Comparison of ENCODE assay signal across 11 mouse cellular contexts in genomic region chr2:124617440-124617839, GRCm38 (mm10).
A peak's percentile ranks its signal among the peaks of the same experiment; 100 is the strongest.
DNase-seq lines count a peak whose midpoint lies in the region; ATAC-seq lines count a peak whose summit lies in the region.
"Had no signal": no experiment of that assay in that cellular context is flagged by ENCODE, and none has a peak within 500 bp of the region (broad histone marks: within the 10 kb centered on the region; RNA-seq: fewer than 3 reads in every experiment).

No protein-coding gene starts in this region.

- peak; percentile 54 for DNase-seq in cerebellum, adult 9-10 months
- DNase-seq in cerebellum, adult 8-10 months = no peak
- DNase-seq in hindbrain, embryonic 10.5 days (ENCODE audit: low spot score) = no peak
- no peak for DNase-seq in neural tube, embryonic 10.5 days (ENCODE audit: extremely low spot score, low spot score)
- no peak for DNase-seq in urinary bladder, postnatal 25 days (ENCODE audit: low spot score)
- DNase-seq: lung, adult 2 months; spleen, adult 18-20 months had no signal

- no peak overlapping the region for H3K27ac ChIP-seq in hindbrain, embryonic 15.5 days (replicated peaks)
- H3K27ac ChIP-seq in hindbrain, embryonic 10.5 days = no peak overlapping the region
- 0 out of 2 replicates have a peak overlapping the region, but pooled peaks have one; percentile 38 for H3K27ac ChIP-seq in neural tube, embryonic 13.5 days (replicated peaks)

- H3K9ac ChIP-seq in hindbrain, embryonic 15.5 days = no peak overlapping the region
- no peak overlapping the region for H3K9ac ChIP-seq in neural tube, embryonic 13.5 days

- no peak overlapping the region for H3K4me3 ChIP-seq in hindbrain, embryonic 15.5 days
- H3K4me3 ChIP-seq in hindbrain, embryonic 10.5 days = no peak overlapping the region
- no peak overlapping the region for H3K4me3 ChIP-seq in neural tube, embryonic 13.5 days

- peak overlapping the region; percentile 18 for H3K4me2 ChIP-seq in hindbrain, embryonic 15.5 days
- H3K4me2 ChIP-seq in neural tube, embryonic 13.5 days = peak overlapping the region; percentile 68; the same call in 1 of the 2 replicates

- ATAC-seq in hindbrain, embryonic 15.5 days (ENCODE audit: low FRiP score, low read depth) = no peak
- ATAC-seq in neural tube, embryonic 13.5 days (ENCODE audit: low read depth) = no peak
- no peak for ATAC-seq in erythroblast, adult 5-6 weeks (replicated peaks; ENCODE audit: low FRiP score, poor library complexity, severe bottlenecking)

- H3K36me3 ChIP-seq in hindbrain, embryonic 15.5 days = no peaks in the 10 kb centered on the region
- no peaks in the 10 kb centered on the region for H3K36me3 ChIP-seq in hindbrain, embryonic 10.5 days
- no peaks in the 10 kb centered on the region for H3K36me3 ChIP-seq in neural tube, embryonic 13.5 days
- H3K36me3 ChIP-seq: G1E had no signal

- H3K9me3 ChIP-seq in hindbrain, embryonic 15.5 days = no peaks in the 10 kb centered on the region
- no peaks in the 10 kb centered on the region for H3K9me3 ChIP-seq in hindbrain, embryonic 10.5 days
- H3K9me3 ChIP-seq in neural tube, embryonic 13.5 days = no peaks in the 10 kb centered on the region

- peaks cover 69% of the 10 kb centered on the region for H3K4me1 ChIP-seq in hindbrain, embryonic 15.5 days (replicated peaks)
- peaks cover 36% of the 10 kb centered on the region for H3K4me1 ChIP-seq in hindbrain, embryonic 10.5 days (replicated peaks)
- peaks cover 98% of the 10 kb centered on the region for H3K4me1 ChIP-seq in neural tube, embryonic 13.5 days (replicated peaks)

- WGBS in hindbrain, embryonic 15.5 days = 59% methylated on average over 9 of the region's 9 CpGs
- WGBS in hindbrain, embryonic 10.5 days = 82% methylated on average over 9 of the region's 9 CpGs
- 68% methylated on average over 9 of the region's 9 CpGs for WGBS in neural tube, embryonic 13.5 days

- H3K27me3 ChIP-seq in hindbrain, embryonic 15.5 days = no peaks in the 10 kb centered on the region
- H3K27me3 ChIP-seq in hindbrain, embryonic 10.5 days (ENCODE audit: insufficient read depth, poor library complexity, severe bottlenecking) = peaks cover 5% of the 10 kb centered on the region; the same call in 1 of the 2 replicates
- no peaks in the 10 kb centered on the region for H3K27me3 ChIP-seq in neural tube, embryonic 13.5 days
